Mouse (Mus musculus): ENCODE results near the gene Dusp28.

Dusp28 gene

GRCm38 (mm10) chr1:92908664-92909063 lies 1.9 kb downstream of the Dusp28 start:
- no peak for DNase-seq

- peak; percentile 63 for DNase-seq
Observed at GRCm38 (mm10) chr1:92909068-92909467, 2.3 kb downstream of the Dusp28 start.

GRCm38 (mm10) chr1:92910239-92910885 lies 3.6 kb downstream of the Dusp28 start, which contains the start of gene Rnpepl1:
Gene Rnpepl1 (plus strand): TSS chr1:92910783.
- DNase-seq: peak; percentile 86

DNA sequence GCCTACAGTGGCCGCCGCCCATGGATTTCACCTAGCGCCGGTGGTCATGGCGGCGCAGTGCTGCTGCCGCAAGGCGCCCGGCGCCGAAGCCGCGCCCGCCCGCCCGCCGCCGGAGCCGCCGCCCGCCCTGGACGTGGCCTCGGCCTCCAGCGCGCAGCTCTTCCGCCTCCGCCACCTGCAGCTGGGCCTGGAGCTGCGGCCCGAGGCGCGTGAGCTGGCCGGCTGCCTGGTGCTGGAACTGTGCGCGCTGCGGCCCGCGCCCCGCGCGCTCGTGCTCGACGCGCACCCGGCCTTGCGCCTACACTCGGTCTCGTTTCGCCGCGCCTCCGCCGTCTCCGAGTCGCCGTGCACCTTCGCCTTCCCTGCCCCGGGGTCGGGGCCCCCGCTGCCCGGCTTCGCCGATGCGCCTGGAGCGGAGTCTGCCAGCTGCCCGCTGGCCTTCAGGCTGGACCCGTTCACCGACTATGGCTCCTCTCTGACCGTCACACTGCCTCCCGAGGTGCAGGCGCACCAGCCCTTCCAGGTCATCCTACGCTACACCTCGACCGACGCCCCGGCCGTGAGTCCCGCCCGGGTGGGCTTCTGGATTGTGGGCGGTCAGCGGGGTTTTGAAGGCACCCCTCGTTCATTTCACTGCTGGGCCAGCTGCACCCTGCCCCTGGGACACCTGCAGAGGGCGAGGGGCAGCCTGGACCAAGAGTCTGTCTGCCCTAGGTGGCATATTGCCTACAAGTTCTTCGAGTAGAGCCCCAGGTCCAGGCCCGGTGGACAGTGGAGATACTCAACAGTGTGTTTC lies 4.3 kb downstream of the Dusp28 start:
- DNase-seq: peak; percentile 74

DNA sequence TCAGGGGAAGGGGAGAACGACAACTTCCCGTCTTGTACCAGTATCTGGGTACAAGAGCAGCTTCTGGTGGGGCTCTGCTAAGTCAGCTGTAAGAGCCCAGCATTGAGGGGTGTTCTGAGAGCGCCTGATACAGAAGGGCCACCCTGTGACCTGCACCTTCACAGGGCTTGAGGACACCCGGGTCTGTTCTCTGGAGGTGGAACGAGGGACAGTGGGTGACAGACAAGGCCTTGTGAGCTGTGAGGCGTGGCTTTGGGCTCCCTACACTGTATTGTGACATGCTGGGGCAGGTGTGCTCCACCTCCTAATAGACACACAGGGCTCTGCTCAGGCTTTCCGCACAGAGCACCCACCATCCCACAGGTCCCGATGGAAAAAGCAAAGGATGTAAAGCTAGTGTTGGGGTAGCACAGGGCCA lies 4.9 kb downstream of the Dusp28 start:
- DNase-seq: no peak

DNA sequence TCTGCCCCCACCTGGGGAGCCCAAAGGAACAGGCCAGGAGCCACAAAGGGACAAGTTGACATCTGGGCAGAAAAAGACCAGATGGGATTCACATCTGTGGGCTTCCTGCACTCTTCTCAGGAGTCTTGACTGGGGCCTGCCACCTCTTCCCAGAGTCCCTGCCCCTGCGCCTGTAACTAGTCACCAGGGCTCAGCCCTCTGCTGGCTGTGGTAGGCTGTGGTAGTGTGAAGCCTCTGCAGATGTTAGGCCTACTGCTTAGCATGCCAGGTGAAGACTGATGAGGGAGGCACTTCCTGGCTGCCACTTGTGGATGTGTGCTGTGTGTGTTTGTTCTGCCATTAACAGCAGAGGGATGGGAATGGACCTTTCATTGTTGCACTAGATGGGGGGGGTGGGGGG lies 5.5 kb downstream of the Dusp28 start:
- peak; percentile 36 for DNase-seq

GRCm38 (mm10) chr1:92914239-92914638 lies 7.5 kb downstream of the Dusp28 start:
- DNase-seq: no peak

DNA sequence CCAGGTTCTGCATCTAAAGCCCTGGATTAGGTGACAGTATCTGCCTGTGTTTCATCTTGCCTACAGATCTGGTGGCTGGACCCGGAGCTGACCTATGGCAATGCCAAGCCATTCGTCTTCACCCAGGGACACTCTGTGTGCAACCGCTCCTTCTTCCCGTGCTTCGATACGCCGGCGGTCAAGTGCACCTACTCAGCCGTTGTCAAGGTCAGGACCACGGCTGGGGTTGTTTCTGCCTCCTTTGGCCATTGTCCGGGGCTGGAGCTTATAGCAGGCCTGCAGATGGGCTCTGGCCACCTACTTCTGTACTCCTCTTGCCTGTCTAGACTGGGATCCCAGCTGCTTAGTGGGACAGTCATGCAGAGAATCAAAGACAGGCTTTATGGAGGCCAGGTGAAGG lies 8.2 kb downstream of the Dusp28 start:
- no peak for DNase-seq

- no peak for DNase-seq
Observed at GRCm38 (mm10) chr1:92916725-92917124, 9.9 kb downstream of the Dusp28 start.

- DNase-seq: no peak
Observed at GRCm38 (mm10) chr1:92919151-92919550, 12.4 kb downstream of the Dusp28 start.

DNA sequence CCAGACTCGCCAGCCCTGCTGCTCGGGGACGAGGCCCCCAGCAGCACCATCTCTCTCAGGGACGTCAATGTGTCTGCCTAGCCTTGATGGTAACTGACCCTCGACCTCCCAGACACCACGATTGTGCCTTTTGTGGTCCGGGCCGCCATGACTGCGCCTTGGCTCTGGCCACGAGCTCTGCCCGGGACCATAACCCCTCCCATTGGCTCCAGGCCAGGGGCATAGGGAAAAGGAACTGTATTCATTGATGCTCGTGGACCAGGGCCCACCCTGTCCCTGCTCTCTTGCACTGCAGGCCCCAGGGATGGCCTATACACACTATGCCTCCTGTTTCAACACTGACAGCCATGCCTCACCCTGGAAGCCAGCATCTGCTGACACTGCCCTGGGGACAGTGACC lies 13.0 kb downstream of the Dusp28 start:
- DNase-seq: no peak

- DNase-seq: no peak
Observed at GRCm38 (mm10) chr1:92920474-92921200, 13.9 kb downstream of the Dusp28 start.

DNA sequence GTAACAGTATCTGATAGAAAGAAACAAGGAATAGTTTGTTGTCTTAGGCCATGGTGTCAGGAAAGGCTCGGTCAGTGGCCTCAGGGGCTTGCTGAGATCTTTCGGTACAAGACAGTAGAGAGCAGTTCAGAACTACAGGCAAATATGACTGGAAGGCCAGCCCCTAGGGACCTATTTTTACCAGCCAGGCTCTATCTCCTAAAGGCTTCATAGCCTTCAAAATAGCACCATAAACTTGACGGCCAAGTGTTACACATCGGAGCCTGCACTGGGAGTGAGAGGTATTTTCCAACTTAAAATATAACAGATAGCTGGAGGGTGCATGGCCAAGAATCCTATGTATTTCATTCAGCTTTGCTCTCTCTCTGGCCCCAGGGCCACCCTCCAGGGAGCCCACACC lies 14.7 kb downstream of the Dusp28 start:
- DNase-seq: no peak

GRCm38 (mm10) chr1:92930171-92930706 lies 23.5 kb downstream of the Dusp28 start:
- DNase-seq: no peak

- no peak for DNase-seq
Observed at GRCm38 (mm10) chr1:92933611-92934010, 26.8 kb downstream of the Dusp28 start.

GRCm38 (mm10) chr1:92934182-92934827 lies 27.5 kb downstream of the Dusp28 start, which contains the start of gene Capn10:
Gene Capn10 (plus strand): TSS chr1:92934376.
- DNase-seq: peak; percentile 99

- DNase-seq: peak; percentile 69
Observed at GRCm38 (mm10) chr1:92935054-92935962, 28.5 kb downstream of the Dusp28 start.

- DNase-seq: peak; percentile 8
Observed at GRCm38 (mm10) chr1:92935977-92936376, 29.2 kb downstream of the Dusp28 start.

- DNase-seq: no peak
Observed at GRCm38 (mm10) chr1:92936467-92936866, 29.7 kb downstream of the Dusp28 start.

GRCm38 (mm10) chr1:92937797-92938196 lies 31.0 kb downstream of the Dusp28 start:
- DNase-seq: no peak

DNA sequence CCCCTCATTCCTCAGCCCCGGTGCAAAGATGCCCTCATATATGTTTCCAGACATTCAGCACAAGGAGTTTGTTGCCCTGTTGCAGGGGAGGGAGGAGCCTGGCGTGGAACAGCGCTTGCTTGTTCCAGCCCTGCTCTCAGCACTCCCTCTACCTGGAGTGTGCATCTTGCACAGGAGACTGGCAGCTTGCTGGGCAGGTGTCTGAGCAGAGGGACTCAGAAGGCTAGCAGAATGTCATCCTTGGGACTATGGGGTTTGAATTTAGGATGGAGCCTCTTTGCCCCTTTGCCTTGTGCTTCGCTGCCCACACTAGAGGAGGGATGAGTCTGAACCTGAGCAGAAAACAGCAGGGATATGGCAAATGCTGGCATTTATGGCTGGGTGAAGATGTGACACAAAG lies 33.0 kb downstream of the Dusp28 start:
- DNase-seq: no peak

Measured in retina, postnatal 1 day (tissue).